ENCODE assay signal across 8 mouse cellular contexts in genomic region chr16:18876442-18877308, GRCm38 (mm10). TPM values are rescaled to one million over a fixed set of nuclear protein-coding genes. Genes with fewer than 3 reads are reported as not detected.
DNase-seq lines count a peak whose midpoint lies in the region; ATAC-seq and TF ChIP-seq lines count a peak whose summit lies in the region.

Mrpl40 (minus strand) TSS chr16:18876862.
Hira (plus strand) TSS chr16:18877037.

- peak within 1 kb of the TSS; percentile 66 for H3K4me2 ChIP-seq in forebrain, embryonic 16.5 days (ENCODE audit: low read length)
- peak within 1 kb of the TSS; percentile 87 for H3K4me2 ChIP-seq in lung, embryonic 14.5 days

- DNase-seq in ES-E14 (ENCODE audit: low read depth, low spot score), result peak; percentile 83
- peak; percentile 96 for DNase-seq in cerebellum, adult 11-12 months
- DNase-seq in heart, postnatal 36 days, result peak; percentile 92 to 95
- DNase-seq in layer of hippocampus, adult 2 months (ENCODE audit: low spot score in 2 of 2), result peak; percentile 91 to 94
- DNase-seq in lung, embryonic 14.5 days, result peak; percentile 95
- peak; percentile 93 for DNase-seq in thymus, adult 2 months

- TF ChIP-seq CTCF in layer of hippocampus, adult 2 months (conservative IDR thresholded peaks at IDR 0.05), result no peak; the same call in 1 of the 2 replicates
- peak; percentile 8; the same call in 1 of the 2 replicates for TF ChIP-seq CTCF in lung, embryonic 14.5 days (IDR thresholded peaks at IDR 0.05; ENCODE audit: low read depth)
- no peak for TF ChIP-seq CTCF in olfactory bulb, adult 2 months (IDR thresholded peaks at IDR 0.05; ENCODE audit: insufficient read depth, low read depth, low read length)
- peak; percentile 19; the same call in 1 of the 2 replicates for TF ChIP-seq CTCF in thymus, adult 2 months (IDR thresholded peaks at IDR 0.05; ENCODE audit: borderline replicate concordance, control insufficient read depth, extremely low read depth, insufficient read depth, low read length, poor library complexity)

- peaks cover 16% of the 10 kb centered on the region for H3K36me3 ChIP-seq in ES-E14 (ENCODE audit: control insufficient read depth, insufficient read depth, low read length, poor library complexity, severe bottlenecking)
- peaks cover 12% of the 10 kb centered on the region for H3K36me3 ChIP-seq in forebrain, embryonic 16.5 days (ENCODE audit: control insufficient read depth, insufficient read depth)
- peaks cover 42% of the 10 kb centered on the region for H3K36me3 ChIP-seq in lung, embryonic 14.5 days (ENCODE audit: insufficient read depth)
- H3K36me3 ChIP-seq in thymus, adult 2 months (ENCODE audit: control insufficient read depth, insufficient read depth, low read length), result peaks cover 17% of the 10 kb centered on the region

- under 1% methylated on average over 67 of the region's 93 CpGs for WGBS in forebrain, embryonic 16.5 days
- under 1% methylated on average over 88 of the region's 93 CpGs for WGBS in lung, embryonic 14.5 days
- under 1% methylated on average over 93 of the region's 93 CpGs for WGBS in olfactory bulb, adult 2 months
- WGBS in thymus, adult 2 months, result under 1% methylated on average over 93 of the region's 93 CpGs

- intact Hi-C loops in heart, postnatal 36 days (cut with DNase I), result loop anchor here (10.0 kb wide), 1 partner anchor 532 kb away; the partner anchor contains the start of genes Arvcf and Tango2

- no peaks in the 10 kb centered on the region for H3K27me3 ChIP-seq in forebrain, embryonic 16.5 days (replicated peaks; ENCODE audit: control insufficient read depth, insufficient read depth, low read length)
- H3K27me3 ChIP-seq in lung, embryonic 14.5 days (ENCODE audit: insufficient read depth, low read length), result no peaks in the 10 kb centered on the region
- no peaks in the 10 kb centered on the region for H3K27me3 ChIP-seq in thymus, adult 2 months (ENCODE audit: control insufficient read depth, insufficient read depth, low read length)

- peak; percentile 92 for ATAC-seq in forebrain, embryonic 16.5 days
- peak; percentile 95 for ATAC-seq in lung, embryonic 14.5 days (ENCODE audit: insufficient read depth)

- peak; percentile 78 for TF ChIP-seq POLR2A in olfactory bulb, adult 2 months (IDR thresholded peaks at IDR 0.05; ENCODE audit: insufficient read depth, low read depth, low read length)
- TF ChIP-seq POLR2A in thymus, adult 2 months (IDR thresholded peaks at IDR 0.05; ENCODE audit: control insufficient read depth, extremely low read depth, insufficient read depth, low read length, poor library complexity), result peak; percentile 80; the same call in 1 of the 2 replicates

- H3K27ac ChIP-seq in ES-E14 (ENCODE audit: insufficient read depth, low read depth, low read length, poor library complexity, severe bottlenecking), result peak within 1 kb of the TSS; percentile 94
- H3K27ac ChIP-seq in forebrain, embryonic 16.5 days (ENCODE audit: low read length), result peak within 1 kb of the TSS; percentile 97
- H3K27ac ChIP-seq in layer of hippocampus, adult 2 months, result peak within 1 kb of the TSS; percentile 95
- peak within 1 kb of the TSS; percentile 95 for H3K27ac ChIP-seq in lung, embryonic 14.5 days (ENCODE audit: low read depth)
- H3K27ac ChIP-seq in olfactory bulb, adult 2 months (ENCODE audit: insufficient read depth, low read depth, low read length), result peak within 1 kb of the TSS; percentile 76
- H3K27ac ChIP-seq in thymus, adult 2 months (ENCODE audit: control insufficient read depth, insufficient read depth, low read length), result peak within 1 kb of the TSS; percentile 78

- peak within 1 kb of the TSS; percentile 82 to 93 for H3K4me3 ChIP-seq in ES-E14 (ENCODE audit: insufficient read depth in 1 of 2, low read depth in 1 of 2, low read length in 2 of 2, poor library complexity in 1 of 2, severe bottlenecking in 1 of 2)
- peak within 1 kb of the TSS; percentile 70 for H3K4me3 ChIP-seq in forebrain, embryonic 16.5 days (replicated peaks; ENCODE audit: low read length)
- peak within 1 kb of the TSS; percentile 80 for H3K4me3 ChIP-seq in layer of hippocampus, adult 2 months
- H3K4me3 ChIP-seq in lung, embryonic 14.5 days (ENCODE audit: low read depth, low read length), result peak within 1 kb of the TSS; percentile 94
- peak within 1 kb of the TSS; percentile 67 for H3K4me3 ChIP-seq in olfactory bulb, adult 2 months (ENCODE audit: insufficient read depth, low read depth, low read length)
- H3K4me3 ChIP-seq in thymus, adult 2 months (ENCODE audit: control insufficient read depth, insufficient read depth, low read length), result peak within 1 kb of the TSS; percentile 80

- in situ Hi-C loops in ES-E14 (cut with MboI; ENCODE audit: low sequenced_read_pairs in 2 of 2, unreplicated experiment in 2 of 2), result no loop called here

- peak within 1 kb of the TSS; percentile 99 for H3K9ac ChIP-seq in ES-E14 (ENCODE audit: insufficient read depth, low read depth, low read length, poor library complexity, severe bottlenecking)
- peak within 1 kb of the TSS; percentile 90 for H3K9ac ChIP-seq in forebrain, embryonic 16.5 days (replicated peaks; ENCODE audit: low read depth, low read length)
- peak within 1 kb of the TSS; percentile 87 for H3K9ac ChIP-seq in lung, embryonic 14.5 days

- no peaks in the 10 kb centered on the region for H3K9me3 ChIP-seq in ES-E14 (ENCODE audit: control insufficient read depth, insufficient read depth, low read depth, low read length)
- H3K9me3 ChIP-seq in forebrain, embryonic 16.5 days (ENCODE audit: control insufficient read depth, low read length), result no peaks in the 10 kb centered on the region
- no peaks in the 10 kb centered on the region for H3K9me3 ChIP-seq in lung, embryonic 14.5 days (ENCODE audit: low read depth, low read length)

- no peaks in the 10 kb centered on the region; a peak in 1 of 4 replicates for H3K4me1 ChIP-seq in ES-E14 (ENCODE audit: control insufficient read depth in 2 of 2, insufficient read depth in 2 of 2, low read length in 2 of 2, poor library complexity in 1 of 2)
- peaks cover 28% of the 10 kb centered on the region for H3K4me1 ChIP-seq in forebrain, embryonic 16.5 days (replicated peaks; ENCODE audit: control insufficient read depth, insufficient read depth, low read length)
- peaks cover 4% of the 10 kb centered on the region; the same call in 1 of the 2 replicates for H3K4me1 ChIP-seq in lung, embryonic 14.5 days (ENCODE audit: insufficient read depth)
- H3K4me1 ChIP-seq in olfactory bulb, adult 2 months (ENCODE audit: control insufficient read depth, insufficient read depth, low read length), result no peaks in the 10 kb centered on the region
- peaks cover 7% of the 10 kb centered on the region for H3K4me1 ChIP-seq in thymus, adult 2 months (replicated peaks; ENCODE audit: control insufficient read depth, insufficient read depth, low read length)

TF ChIP-seq in ES-E14, 5 proteins besides CTCF, POLR2A, EP300 and RAD21:
- TF ChIP-seq HCFC1 (IDR thresholded peaks at IDR 0.05; ENCODE audit: borderline replicate concordance, insufficient read depth, low read length) (peak; percentile 78), CHD2 (IDR thresholded peaks at IDR 0.05; ENCODE audit: low read depth, low read length) (peak; percentile 95), ZC3H11A (IDR thresholded peaks at IDR 0.05; ENCODE audit: borderline replicate concordance, low read depth, low read length) (no peak), ZNF384 (IDR thresholded peaks at IDR 0.05; ENCODE audit: low read depth, low read length) (no peak)

RNA-seq across cellular contexts. Expression of gene Mrpl40, which starts in this region (rescaled TPM):
- 58.5 and 73.9 TPM in 2 replicates for total RNA-seq in ES-E14 (2012; rRNA removed)
- 60.5 and 71.3 TPM in 2 replicates for polyA plus RNA-seq in forebrain, embryonic 16.5 days (2015; fragmentation: Nextera tagmentation; extraction: Ambion mirVana)
- 10 to 100 TPM; 55.4 to 59.0 TPM for total RNA-seq in heart, postnatal 36 days (2021)
- total RNA-seq in layer of hippocampus, adult 2 months (2021), result 10 to 100 TPM; 28.3 to 31.7 TPM
- 81.8 and 82.6 TPM in 2 replicates for polyA plus RNA-seq in lung, embryonic 14.5 days (2014; fragmentation: Nextera tagmentation; extraction: Ambion mirVana)
- polyA plus RNA-seq in olfactory bulb, adult 2 months (2012; ENCODE audit: insufficient read depth, insufficient read length, low replicate concordance, missing spikeins), result not detected in 2 replicates
- polyA plus RNA-seq in thymus, adult 2 months (2012; rRNA removed), result 14.2 and 15.6 TPM in 2 replicates

RNA-seq across cellular contexts. Expression of gene Hira, which starts in this region (rescaled TPM):
- 58.2 and 67.3 TPM in 2 replicates for total RNA-seq in ES-E14 (2012; rRNA removed)
- 20.2 and 23.1 TPM in 2 replicates for polyA plus RNA-seq in forebrain, embryonic 16.5 days (2015; fragmentation: Nextera tagmentation; extraction: Ambion mirVana)
- total RNA-seq in heart, postnatal 36 days (2021), result 10 to 100 TPM; 20.0 to 24.9 TPM
- 10 to 100 TPM; 83.9 to 86.4 TPM for total RNA-seq in layer of hippocampus, adult 2 months (2021)
- polyA plus RNA-seq in lung, embryonic 14.5 days (2014; fragmentation: Nextera tagmentation; extraction: Ambion mirVana), result 14.0 and 16.4 TPM in 2 replicates
- not detected in 2 replicates for polyA plus RNA-seq in olfactory bulb, adult 2 months (2012; ENCODE audit: insufficient read depth, insufficient read length, low replicate concordance, missing spikeins)
- 124 and 125 TPM in 2 replicates for polyA plus RNA-seq in thymus, adult 2 months (2012; rRNA removed)

Comparison
In these comparisons a context has a peak if more than half of its experiments do, and no peak if none do; other contexts are left out.
1. Peak in every context shown above with its lines: DNase-seq, ATAC-seq, H3K4me3 ChIP-seq and H3K27ac ChIP-seq.
2. RNA of gene Mrpl40 (polyA plus RNA-seq): 81.8 to 82.6 TPM in lung, embryonic 14.5 days, 60.5 to 71.3 TPM in forebrain, embryonic 16.5 days and 14.2 to 15.6 TPM in thymus, adult 2 months; not detected in olfactory bulb, adult 2 months; every median in the first group is over 10 times any median in the second.
3. CTCF ChIP-seq: peak in lung, embryonic 14.5 days (single experiment) and thymus, adult 2 months (single experiment); none in layer of hippocampus, adult 2 months (single experiment) and olfactory bulb, adult 2 months (single experiment).